Mouse (Mus musculus): Measurements from ENCODE around the gene Med21. TPM values are rescaled to one million over a fixed set of nuclear protein-coding genes. Genes with fewer than 3 reads are reported as not detected.

Gene Med21
- polyA plus RNA-seq (2014; fragmentation: Nextera tagmentation; extraction: Ambion mirVana), result 129 and 133 TPM in 2 replicates

DNA sequence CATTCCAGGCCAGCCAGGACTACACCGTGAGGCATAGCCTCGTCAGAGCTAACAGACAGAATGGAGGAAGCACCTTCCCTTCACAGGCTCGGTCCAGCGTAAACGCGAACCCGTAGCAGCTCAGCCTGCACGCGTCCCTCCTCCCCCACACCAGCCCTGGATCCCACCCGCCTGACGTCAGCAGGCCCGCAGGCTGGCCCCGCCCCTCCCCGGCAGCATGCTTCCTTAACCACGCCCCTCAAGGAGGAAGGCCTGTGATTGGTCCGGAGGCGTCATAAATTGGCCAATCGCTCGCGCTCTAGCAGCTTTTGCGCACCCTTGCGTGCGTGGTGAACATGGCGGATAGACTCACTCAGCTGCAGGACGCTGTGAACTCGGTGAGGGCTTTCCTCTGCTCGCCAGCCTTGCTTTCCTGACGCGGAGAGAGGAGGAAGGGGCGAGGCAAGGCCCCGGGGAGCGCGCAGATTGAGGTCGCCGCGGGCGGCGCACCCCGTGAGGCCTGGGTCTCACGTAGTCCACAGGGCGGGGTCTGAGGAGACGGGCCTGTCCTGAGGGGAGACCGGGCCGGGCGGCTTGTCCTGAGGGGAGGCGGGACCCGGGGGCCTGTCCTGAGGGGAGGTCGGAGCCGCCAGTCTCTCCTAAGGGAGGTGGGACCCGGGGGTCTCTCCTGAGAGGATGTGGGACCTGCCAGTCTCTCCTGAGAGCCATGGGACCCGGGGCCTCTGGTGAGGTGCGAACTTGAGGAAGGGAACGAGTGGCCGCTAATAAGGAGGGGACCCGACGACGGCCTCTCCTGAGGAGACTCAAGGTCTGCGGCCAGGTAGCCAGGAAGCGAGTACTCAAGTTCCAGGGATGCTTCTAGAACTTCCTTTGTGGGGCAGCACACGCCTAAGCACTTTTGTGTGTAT lies at the start of gene Med21, which contains the start of gene Tm7sf3:
Med21 (plus strand) TSS at position 272 of the 908 bp plus-strand sequence.
Tm7sf3 (minus strand) TSS at position 549 of the 908 bp plus-strand sequence.
- H3K27me3 ChIP-seq (ENCODE audit: control insufficient read depth, insufficient read depth, low read length), result no peaks in the 10 kb centered on the region
- peak within 1 kb of the TSS; percentile 87 for H3K4me3 ChIP-seq (ENCODE audit: low read depth, low read length)
- no peaks in the 10 kb centered on the region for H3K9me3 ChIP-seq (replicated peaks; ENCODE audit: control insufficient read depth, low read length)
- no peaks in the 10 kb centered on the region for H3K36me3 ChIP-seq (ENCODE audit: control insufficient read depth, insufficient read depth, low read length)
- peaks cover 7% of the 10 kb centered on the region; the same call in 1 of the 2 replicates for H3K4me1 ChIP-seq (ENCODE audit: control insufficient read depth, insufficient read depth, low read length)
- H3K27ac ChIP-seq (ENCODE audit: low read depth, low read length), result peak within 1 kb of the TSS; percentile 96
- peak; percentile 96 for ATAC-seq (replicated peaks; ENCODE audit: insufficient number of reproducible peaks, low FRiP score, low TSS enrichment)
- peak within 1 kb of the TSS; percentile 97 for H3K9ac ChIP-seq (ENCODE audit: low read depth, low read length)
- WGBS (ENCODE audit: insufficient replicate concordance), result under 1% methylated on average over 60 of the region's 60 CpGs
- peak within 1 kb of the TSS; percentile 87 for H3K4me2 ChIP-seq

DNA sequence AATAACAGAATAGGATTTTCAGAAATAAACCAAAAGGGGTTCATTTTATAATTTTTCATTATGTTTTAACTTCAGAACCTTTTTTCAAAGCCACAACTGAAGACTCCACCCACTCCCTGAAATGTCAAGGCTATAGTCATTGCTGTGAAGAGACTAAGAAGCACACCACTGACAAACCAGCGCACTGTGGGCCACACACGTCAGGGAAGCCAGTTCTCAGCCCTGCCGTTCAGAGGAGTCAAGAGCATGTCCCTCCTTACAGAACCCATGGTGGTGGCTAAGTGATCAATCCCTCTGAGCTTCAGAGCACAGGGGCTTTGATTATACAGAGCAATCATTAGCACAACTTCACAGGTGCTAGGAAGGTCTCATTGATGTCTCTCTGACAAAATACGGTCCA lies 39.7 kb upstream of the Med21 start:
- no peak overlapping the region for H3K4me2 ChIP-seq
- H3K27me3 ChIP-seq (ENCODE audit: control insufficient read depth, insufficient read depth, low read length), result no peaks in the 10 kb centered on the region
- ATAC-seq (replicated peaks; ENCODE audit: insufficient number of reproducible peaks, low FRiP score, low TSS enrichment), result no peak
- no peak overlapping the region for H3K4me3 ChIP-seq (ENCODE audit: low read depth, low read length)
- H3K9me3 ChIP-seq (replicated peaks; ENCODE audit: control insufficient read depth, low read length), result no peaks in the 10 kb centered on the region
- H3K27ac ChIP-seq (ENCODE audit: low read depth, low read length), result no peak overlapping the region
- 78% methylated on average over 4 of the region's 4 CpGs for WGBS (ENCODE audit: insufficient replicate concordance)
- peaks cover 34% of the 10 kb centered on the region for H3K36me3 ChIP-seq (ENCODE audit: control insufficient read depth, insufficient read depth, low read length)
- H3K4me1 ChIP-seq (ENCODE audit: control insufficient read depth, insufficient read depth, low read length), result no peaks in the 10 kb centered on the region
- H3K9ac ChIP-seq (ENCODE audit: low read depth, low read length), result no peak overlapping the region

DNA sequence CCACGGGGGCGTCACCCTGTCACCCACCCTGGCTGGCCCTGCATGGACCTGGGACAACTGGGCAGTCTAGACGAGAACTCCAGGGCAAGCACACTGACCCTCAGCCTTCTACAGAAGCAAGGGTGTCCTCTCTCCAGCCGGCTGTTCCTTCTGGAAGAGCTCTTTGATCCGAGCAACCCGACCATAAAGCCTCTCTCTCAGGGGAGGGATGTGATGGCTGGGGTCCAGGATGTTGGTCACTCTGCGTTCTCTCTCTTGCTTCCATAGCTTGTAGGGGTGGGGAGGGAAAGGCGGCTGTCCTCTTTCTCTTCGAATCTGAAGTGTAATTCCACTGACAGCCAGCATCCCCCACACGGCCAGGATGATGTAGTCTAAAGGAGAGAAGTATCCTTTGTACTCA lies 38.7 kb upstream of the Med21 start:
- Histone ChIP-seq H3K9me3 (replicated peaks; ENCODE audit: control insufficient read depth, low read length) (no peaks in the 10 kb centered on the region), H3K36me3 (ENCODE audit: control insufficient read depth, insufficient read depth, low read length) (peaks cover 32% of the 10 kb centered on the region), H3K27ac (ENCODE audit: low read depth, low read length) (no peak overlapping the region), H3K4me2 (no peak overlapping the region), H3K4me3 (ENCODE audit: low read depth, low read length) (no peak overlapping the region), H3K4me1 (ENCODE audit: control insufficient read depth, insufficient read depth, low read length) (no peaks in the 10 kb centered on the region), H3K9ac (ENCODE audit: low read depth, low read length) (no peak overlapping the region), H3K27me3 (ENCODE audit: control insufficient read depth, insufficient read depth, low read length) (no peaks in the 10 kb centered on the region)
- 85% methylated on average over 10 of the region's 10 CpGs for WGBS (ENCODE audit: insufficient replicate concordance)
- ATAC-seq (replicated peaks; ENCODE audit: insufficient number of reproducible peaks, low FRiP score, low TSS enrichment), result no peak

DNA sequence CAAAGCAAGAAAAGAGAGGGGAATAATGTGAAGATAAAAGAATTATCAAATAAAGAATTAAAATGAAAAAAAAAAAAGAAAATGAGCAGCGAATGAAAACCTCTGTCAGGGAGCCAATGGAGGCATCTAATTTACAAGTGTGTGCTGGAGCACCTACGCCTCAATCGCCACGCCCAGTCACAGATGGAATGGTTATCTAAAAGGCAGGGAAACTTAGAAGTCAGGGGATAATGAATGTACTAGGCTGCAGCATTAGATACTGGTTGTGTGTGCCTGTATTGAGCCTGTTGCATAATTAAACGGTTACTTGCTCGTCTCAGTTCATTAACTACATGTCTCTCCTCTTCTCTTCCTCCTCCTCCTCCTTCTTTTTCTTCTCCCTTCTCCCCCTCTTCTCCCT lies 31.0 kb upstream of the Med21 start:
- H3K27ac ChIP-seq (ENCODE audit: low read depth, low read length), result no peak overlapping the region
- peaks cover 34% of the 10 kb centered on the region for H3K36me3 ChIP-seq (ENCODE audit: control insufficient read depth, insufficient read depth, low read length)
- no peaks in the 10 kb centered on the region for H3K27me3 ChIP-seq (ENCODE audit: control insufficient read depth, insufficient read depth, low read length)
- H3K4me3 ChIP-seq (ENCODE audit: low read depth, low read length), result no peak overlapping the region
- H3K9me3 ChIP-seq (replicated peaks; ENCODE audit: control insufficient read depth, low read length), result no peaks in the 10 kb centered on the region
- 0 out of 2 replicates have a peak, but pooled peaks have one; percentile 42 for ATAC-seq (replicated peaks; ENCODE audit: insufficient number of reproducible peaks, low FRiP score, low TSS enrichment)
- H3K4me2 ChIP-seq, result no peak overlapping the region
- no peaks in the 10 kb centered on the region for H3K4me1 ChIP-seq (ENCODE audit: control insufficient read depth, insufficient read depth, low read length)
- no peak overlapping the region for H3K9ac ChIP-seq (ENCODE audit: low read depth, low read length)
- 81% methylated on average over 6 of the region's 6 CpGs for WGBS (ENCODE audit: insufficient replicate concordance)

DNA sequence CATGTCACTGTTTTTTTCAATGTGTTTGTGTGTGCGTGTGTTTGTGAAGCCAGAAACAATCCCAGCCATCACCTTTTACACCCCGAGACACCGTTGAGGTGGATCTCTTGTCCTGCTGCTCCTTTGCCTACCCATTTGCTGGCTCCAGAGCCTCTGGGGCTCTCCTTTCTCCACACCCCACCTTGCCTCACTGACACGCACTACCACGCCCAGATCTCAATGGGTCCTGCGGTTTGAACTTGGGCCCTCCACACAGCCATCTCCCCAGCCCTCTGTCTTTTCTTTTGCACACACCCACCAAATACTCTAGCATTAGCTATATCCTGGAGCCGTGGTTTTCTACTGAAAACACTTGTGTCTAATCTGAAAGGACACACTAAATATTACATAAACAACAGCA lies 30.4 kb upstream of the Med21 start:
- Histone ChIP-seq H3K4me1 (ENCODE audit: control insufficient read depth, insufficient read depth, low read length) (no peaks in the 10 kb centered on the region), H3K4me3 (ENCODE audit: low read depth, low read length) (no peak overlapping the region), H3K4me2 (no peak overlapping the region), H3K27ac (ENCODE audit: low read depth, low read length) (no peak overlapping the region), H3K36me3 (ENCODE audit: control insufficient read depth, insufficient read depth, low read length) (peaks cover 37% of the 10 kb centered on the region), H3K27me3 (ENCODE audit: control insufficient read depth, insufficient read depth, low read length) (no peaks in the 10 kb centered on the region), H3K9me3 (replicated peaks; ENCODE audit: control insufficient read depth, low read length) (no peaks in the 10 kb centered on the region), H3K9ac (ENCODE audit: low read depth, low read length) (no peak overlapping the region)
- ATAC-seq (replicated peaks; ENCODE audit: insufficient number of reproducible peaks, low FRiP score, low TSS enrichment), result no peak
- 80% methylated on average over 7 of the region's 7 CpGs for WGBS (ENCODE audit: insufficient replicate concordance)

DNA sequence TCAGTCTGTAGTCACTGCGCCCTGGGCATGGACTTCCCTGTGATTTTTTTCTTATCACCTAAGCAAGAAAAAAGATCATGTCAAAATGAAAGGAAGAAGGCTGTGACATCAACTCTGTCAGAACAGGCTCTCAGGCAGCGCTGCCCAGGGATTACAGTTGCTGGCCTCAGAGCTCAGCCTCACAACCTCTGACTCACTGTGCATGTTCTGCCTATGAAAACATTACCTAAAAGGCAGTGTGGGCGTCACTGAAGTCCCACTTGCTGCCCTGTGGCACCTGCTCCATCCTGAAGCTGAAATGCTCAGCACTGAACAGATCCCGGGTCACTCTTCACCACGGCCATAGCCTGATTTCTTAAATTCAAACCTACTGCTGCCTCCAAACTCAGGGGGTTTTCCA lies 29.6 kb upstream of the Med21 start:
- Histone ChIP-seq H3K9me3 (replicated peaks; ENCODE audit: control insufficient read depth, low read length) (no peaks in the 10 kb centered on the region), H3K27me3 (ENCODE audit: control insufficient read depth, insufficient read depth, low read length) (no peaks in the 10 kb centered on the region), H3K4me1 (ENCODE audit: control insufficient read depth, insufficient read depth, low read length) (no peaks in the 10 kb centered on the region), H3K36me3 (ENCODE audit: control insufficient read depth, insufficient read depth, low read length) (peaks cover 42% of the 10 kb centered on the region), H3K27ac (ENCODE audit: low read depth, low read length) (no peak overlapping the region), H3K4me3 (ENCODE audit: low read depth, low read length) (no peak overlapping the region), H3K4me2 (no peak overlapping the region), H3K9ac (ENCODE audit: low read depth, low read length) (no peak overlapping the region)
- ATAC-seq (replicated peaks; ENCODE audit: insufficient number of reproducible peaks, low FRiP score, low TSS enrichment), result no peak
- 89% methylated on average over 5 of the region's 5 CpGs for WGBS (ENCODE audit: insufficient replicate concordance)

DNA sequence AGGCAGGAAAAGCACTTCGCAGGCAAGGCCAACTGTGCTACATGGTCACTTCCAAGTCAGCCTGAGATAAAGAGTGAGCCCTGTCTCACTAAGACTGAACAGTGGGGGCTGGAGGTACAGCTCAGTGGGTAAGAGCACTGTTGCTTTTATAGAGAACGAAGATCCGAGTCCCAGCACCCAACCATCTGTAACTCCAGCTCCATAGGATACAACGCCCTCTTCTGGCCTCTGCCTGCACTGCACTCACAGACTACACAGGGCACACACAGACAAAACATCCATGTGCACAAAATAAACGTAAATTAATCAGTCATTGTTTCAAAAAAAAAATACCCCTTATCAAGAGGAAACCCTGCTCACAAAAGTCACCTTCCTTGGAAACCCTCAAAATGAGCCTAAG lies 28.4 kb upstream of the Med21 start:
- H3K9ac ChIP-seq (ENCODE audit: low read depth, low read length), result no peak overlapping the region
- no peak overlapping the region for H3K4me3 ChIP-seq (ENCODE audit: low read depth, low read length)
- no peaks in the 10 kb centered on the region for H3K4me1 ChIP-seq (ENCODE audit: control insufficient read depth, insufficient read depth, low read length)
- no peak for ATAC-seq (replicated peaks; ENCODE audit: insufficient number of reproducible peaks, low FRiP score, low TSS enrichment)
- no peak overlapping the region for H3K27ac ChIP-seq (ENCODE audit: low read depth, low read length)
- WGBS (ENCODE audit: insufficient replicate concordance), result 89% methylated on average over 5 of the region's 5 CpGs
- no peaks in the 10 kb centered on the region for H3K9me3 ChIP-seq (replicated peaks; ENCODE audit: control insufficient read depth, low read length)
- H3K4me2 ChIP-seq, result no peak overlapping the region
- H3K27me3 ChIP-seq (ENCODE audit: control insufficient read depth, insufficient read depth, low read length), result no peaks in the 10 kb centered on the region
- H3K36me3 ChIP-seq (ENCODE audit: control insufficient read depth, insufficient read depth, low read length), result peaks cover 51% of the 10 kb centered on the region

DNA sequence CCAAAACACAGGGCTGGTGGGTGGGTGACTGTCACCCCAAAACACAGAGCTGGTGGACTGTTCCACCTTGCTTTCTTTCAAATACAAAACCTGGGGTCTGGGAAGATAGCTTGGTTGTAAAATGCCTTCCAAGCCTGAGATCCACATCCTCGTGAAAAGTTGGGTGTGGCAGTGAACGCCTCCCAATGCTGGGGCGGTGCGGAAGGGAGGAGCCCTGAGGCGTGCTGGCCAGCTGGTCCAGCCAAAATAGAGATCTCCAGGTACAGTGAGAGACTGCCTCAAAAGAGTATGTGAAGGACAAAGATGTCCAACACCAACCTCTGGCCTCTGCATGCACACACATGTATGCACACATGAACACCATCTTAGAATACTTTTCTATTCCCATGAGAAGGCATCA lies 27.8 kb upstream of the Med21 start:
- no peak overlapping the region for H3K4me3 ChIP-seq (ENCODE audit: low read depth, low read length)

More for the DNA sequence above, 27.8 kb upstream of the Med21 start:
- peaks cover 50% of the 10 kb centered on the region for H3K36me3 ChIP-seq (ENCODE audit: control insufficient read depth, insufficient read depth, low read length)
- WGBS (ENCODE audit: insufficient replicate concordance), result 90% methylated on average over 5 of the region's 5 CpGs
- no peak overlapping the region for H3K9ac ChIP-seq (ENCODE audit: low read depth, low read length)
- H3K27ac ChIP-seq (ENCODE audit: low read depth, low read length), result no peak overlapping the region
- no peaks in the 10 kb centered on the region for H3K27me3 ChIP-seq (ENCODE audit: control insufficient read depth, insufficient read depth, low read length)
- no peak overlapping the region for H3K4me2 ChIP-seq
- no peaks in the 10 kb centered on the region for H3K9me3 ChIP-seq (replicated peaks; ENCODE audit: control insufficient read depth, low read length)
- ATAC-seq (replicated peaks; ENCODE audit: insufficient number of reproducible peaks, low FRiP score, low TSS enrichment), result no peak
- H3K4me1 ChIP-seq (ENCODE audit: control insufficient read depth, insufficient read depth, low read length), result no peaks in the 10 kb centered on the region

Data from heart, embryonic 11.5 days (tissue).